Mouse (Mus musculus) lung, postnatal 0 days (tissue): Measurements from ENCODE around the gene Tmem201.

Source experiments
- CTCF ChIP-seq: IDR thresholded peaks from 2 replicates; pipeline ENCODE4 v1.5.1; 2016; ENCODE audit warnings: antibody characterized with exemption, mild to moderate bottlenecking
- EP300 ChIP-seq: IDR thresholded peaks from 2 replicates; pipeline ENCODE4 v1.6.1; 2016; ENCODE audit warnings: antibody characterized with exemption, mild to moderate bottlenecking, control low read depth

GRCm38 (mm10) chr4:149678006-149678405 is 59.8 kb downstream of the Tmem201 start:
- TF ChIP-seq CTCF (no peak), EP300 (no peak)
